Mouse (Mus musculus): ENCODE data around the gene Usp5.
"Not testable (repeated sequence)": the region's sequence is repeated elsewhere in the genome, so short reads cannot be mapped to it uniquely, and the experiment has no call there.

The Usp5 gene

GRCm38 (mm10) chr6:124840241-124841167 is 11.2 kb upstream of the Usp5 start, which contains the start of gene Gnb3:
Gene Gnb3, minus strand, starts transcription at chr6:124840275.
- in situ Hi-C loops (cut with MboI, MseI) = no loop called here

GRCm38 (mm10) chr6:124839805-124840204 is 10.5 kb upstream of the Usp5 start:
- in situ Hi-C loops (cut with MboI, MseI) = no loop called here

GRCm38 (mm10) chr6:124836411-124836810 is 7.1 kb upstream of the Usp5 start:
- in situ Hi-C loops (cut with MboI, MseI) = no loop called here

GRCm38 (mm10) chr6:124835531-124835930 is 6.2 kb upstream of the Usp5 start:
- in situ Hi-C loops (cut with MboI, MseI) = no loop called here

GRCm38 (mm10) chr6:124834512-124835081 is 5.3 kb upstream of the Usp5 start:
- in situ Hi-C loops (cut with MboI, MseI) = no loop called here

- in situ Hi-C loops (cut with MboI, MseI) = no loop called here
Measured at GRCm38 (mm10) chr6:124831649-124832048, 2.4 kb upstream of the Usp5 start.

GRCm38 (mm10) chr6:124831199-124831598 is 1.9 kb upstream of the Usp5 start:
- in situ Hi-C loops (cut with MboI, MseI) = not testable (repeated sequence)

- in situ Hi-C loops (cut with MboI, MseI) = no loop called here
Measured at GRCm38 (mm10) chr6:124829799-124830700, 766 bp upstream of the Usp5 start.

- in situ Hi-C loops (cut with MboI, MseI) = no loop called here
Measured at GRCm38 (mm10) chr6:124828101-124828592, 1.1 kb downstream of the Usp5 start.

- in situ Hi-C loops (cut with MboI, MseI) = no loop called here
Measured at GRCm38 (mm10) chr6:124822049-124822448, 7.2 kb downstream of the Usp5 start.

- in situ Hi-C loops (cut with MboI, MseI) = no loop called here
Measured at GRCm38 (mm10) chr6:124820891-124821290, 8.4 kb downstream of the Usp5 start.

- in situ Hi-C loops (cut with MboI, MseI) = no loop called here
Measured at GRCm38 (mm10) chr6:124817971-124818370, 11.3 kb downstream of the Usp5 start.

- in situ Hi-C loops (cut with MboI, MseI) = no loop called here
Measured at GRCm38 (mm10) chr6:124817563-124817962, 11.7 kb downstream of the Usp5 start.

GRCm38 (mm10) chr6:124817125-124817524 is 12.2 kb downstream of the Usp5 start:
- in situ Hi-C loops (cut with MboI, MseI) = no loop called here

- in situ Hi-C loops (cut with MboI, MseI) = no loop called here
Measured at GRCm38 (mm10) chr6:124816611-124817010, 12.7 kb downstream of the Usp5 start.

GRCm38 (mm10) chr6:124814858-124815774 is 14.2 kb downstream of the Usp5 start:
- in situ Hi-C loops (cut with MboI, MseI) = no loop called here

GRCm38 (mm10) chr6:124814448-124814847 is 14.8 kb downstream of the Usp5 start:
- in situ Hi-C loops (cut with MboI, MseI) = no loop called here

GRCm38 (mm10) chr6:124813933-124814332 is 15.4 kb downstream of the Usp5 start, which contains the start of gene Tpi1:
Gene Tpi1, minus strand, starts transcription at chr6:124814296.
- in situ Hi-C loops (cut with MboI, MseI) = no loop called here

GRCm38 (mm10) chr6:124813496-124813895 is 15.8 kb downstream of the Usp5 start:
- in situ Hi-C loops (cut with MboI, MseI) = no loop called here

GRCm38 (mm10) chr6:124812848-124813247 is 16.4 kb downstream of the Usp5 start:
- in situ Hi-C loops (cut with MboI, MseI) = no loop called here
